Mouse (Mus musculus) kidney, postnatal 0 days (tissue): ENCODE measurements around the gene Hemk1. TPM values are rescaled to one million over a fixed set of nuclear protein-coding genes. Genes with fewer than 3 reads are reported as not detected.

ENCODE experiments used
- ATAC-seq: fragments of 200-750 bp; cut with Nextera tagmentation; replicated peaks from 2 replicates; pipeline ENCODE4 v1.8.0; 2017; ENCODE audit warnings: low read depth, moderate number of reproducible peaks, moderate TSS enrichment, moderate library complexity; ENCODE audit not compliant: low FRiP score
- DNase-seq: peaks from one replicate; pipeline ENCODE4 v3.0.0-alpha.2; 2016; ENCODE audit warnings: low spot score
- H3K27ac ChIP-seq: fragments of 300-500 bp; sonication (generic); 2 replicates; pipeline ENCODE4 v1.5.1; 2014; ENCODE audit warnings: mild to moderate bottlenecking
- H3K27me3 ChIP-seq: fragments of 300-500 bp; sonication (generic); 2 replicates; pipeline ENCODE4 v1.6.1; 2014; ENCODE audit warnings: low read length, mixed read lengths; ENCODE audit not compliant: insufficient read depth
- H3K36me3 ChIP-seq: fragments of 300-500 bp; sonication (generic); 2 replicates; pipeline ENCODE4 v1.6.1; 2014; ENCODE audit warnings: low read length, mixed read lengths; ENCODE audit not compliant: insufficient read depth
- H3K4me1 ChIP-seq: fragments of 300-500 bp; sonication (generic); replicated peaks from 2 replicates; pipeline ENCODE4 v1.6.1; 2014; ENCODE audit warnings: antibody characterized with exemption, low read length, mixed read lengths; ENCODE audit not compliant: insufficient read depth
- H3K4me2 ChIP-seq: fragments of 300-500 bp; sonication (generic); 2 replicates; pipeline ENCODE4 v1.6.1; 2014; ENCODE audit warnings: mild to moderate bottlenecking, low read length, moderate library complexity, mixed read lengths
- H3K4me3 ChIP-seq: fragments of 300-500 bp; sonication (generic); replicated peaks from 2 replicates; pipeline ENCODE4 v1.5.1; 2014; ENCODE audit warnings: low read depth, low read length
- H3K9ac ChIP-seq: fragments of 300-500 bp; sonication (generic); 2 replicates; pipeline ENCODE4 v1.6.1; 2014; ENCODE audit warnings: low read depth, low read length
- H3K9me3 ChIP-seq: fragments of 300-500 bp; sonication (generic); replicated peaks from 2 replicates; pipeline ENCODE4 v1.6.1; 2016; ENCODE audit warnings: low read length, inconsistent platforms, mixed read lengths
- CTCF ChIP-seq: IDR thresholded peaks from 2 replicates; pipeline ENCODE4 v1.5.1; 2016; ENCODE audit warnings: antibody characterized with exemption, low read depth, mild to moderate bottlenecking, moderate library complexity
- WGBS: fragments of 180-500 bp; shearing (Covaris S2); extraction: QIAGEN DNeasy Blood & Tissue Kit; methylation state at CpG from one replicate; pipeline ENCODE4 v1.1.7; 2014; 5-methylcytosine and 5-hydroxymethylcytosine counted together
- polyA plus RNA-seq: library from polyadenylated mRNA; unstranded; fragments of >200 nt; fragmentation: Nextera tagmentation; extraction: Ambion mirVana; gene quantifications from 2 replicates; pipeline ENCODE4 v1.2.1, GENCODE M21; 2015

Gene Hemk1
- polyA plus RNA-seq, 1 experiment from 2014 or later = 10.1 TPM

- no peaks in the 10 kb centered on the region for H3K27me3 ChIP-seq
- peak; percentile 71 for ATAC-seq
- no peaks in the 10 kb centered on the region for H3K36me3 ChIP-seq
- peak overlapping the region; percentile 31; the same call in 1 of the 2 replicates for H3K4me2 ChIP-seq
- H3K9ac ChIP-seq = 0 out of 2 replicates have a peak overlapping the region, but pooled peaks have one; percentile 23
- peak overlapping the region; percentile 66; the same call in 1 of the 2 replicates for H3K27ac ChIP-seq
- DNase-seq = peak; percentile 71
- no peaks in the 10 kb centered on the region for H3K9me3 ChIP-seq
- peak; percentile 32; the same call in 1 of the 2 replicates for TF ChIP-seq CTCF
- 25% methylated on average over 16 of the region's 16 CpGs for WGBS
- 0 out of 2 replicates have a peak overlapping the region, but pooled peaks have one; percentile 9 for H3K4me3 ChIP-seq
- H3K4me1 ChIP-seq = peaks cover 14% of the 10 kb centered on the region
Observed at GRCm38 (mm10) chr9:107279378-107280321, 58.5 kb downstream of the Hemk1 start.

DNA sequence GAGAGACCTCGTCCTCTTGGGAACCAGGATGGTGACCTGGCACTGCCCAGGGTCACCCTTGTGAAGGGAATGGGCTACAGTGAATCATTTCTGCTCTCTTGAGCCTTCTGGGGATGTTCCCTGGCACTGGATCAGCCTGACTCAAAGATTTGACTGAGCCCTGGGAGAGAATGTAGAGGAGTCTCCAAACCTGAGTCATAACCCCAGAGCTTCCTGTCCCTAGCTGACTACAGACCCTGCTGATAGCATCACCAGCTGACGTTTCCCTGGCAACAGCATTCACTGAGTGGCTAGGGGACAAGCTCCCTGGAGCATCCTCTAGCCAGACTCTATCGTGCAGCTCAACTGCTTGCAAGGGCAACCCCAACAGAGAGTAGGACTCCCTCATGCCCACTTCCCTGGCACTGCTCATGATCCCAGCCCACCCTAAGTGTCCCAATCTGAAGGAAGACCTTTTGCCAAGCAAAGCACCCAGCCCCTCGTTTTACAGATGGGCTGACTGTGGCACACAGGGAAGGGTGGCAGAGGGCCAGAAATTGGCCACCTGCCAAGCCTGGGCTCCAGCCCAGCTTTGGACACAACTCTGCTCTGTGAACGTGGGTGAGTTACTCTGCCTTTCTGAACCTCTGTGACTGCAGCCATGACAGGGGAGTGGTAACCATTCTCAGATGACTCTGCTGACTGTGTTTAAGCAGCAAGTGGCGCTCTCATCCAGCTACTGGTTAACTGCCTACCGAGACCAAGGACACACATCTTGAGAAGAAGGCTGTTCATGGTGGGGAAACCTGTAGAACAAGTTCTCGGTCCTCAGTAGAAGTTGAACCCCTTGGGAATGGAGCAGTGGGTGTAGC is 59.4 kb downstream of the Hemk1 start:
- no peaks in the 10 kb centered on the region for H3K36me3 ChIP-seq
- no peak overlapping the region for H3K4me3 ChIP-seq
- H3K4me2 ChIP-seq = no peak overlapping the region
- no peak for DNase-seq
- H3K27me3 ChIP-seq = no peaks in the 10 kb centered on the region
- H3K9ac ChIP-seq = no peak overlapping the region
- H3K4me1 ChIP-seq = peaks cover 14% of the 10 kb centered on the region
- peak; percentile 30; the same call in 1 of the 2 replicates for TF ChIP-seq CTCF
- ATAC-seq = no peak; the same call in 1 of the 2 replicates
- no peaks in the 10 kb centered on the region for H3K9me3 ChIP-seq
- H3K27ac ChIP-seq = no peak overlapping the region
- 55% methylated on average over 8 of the region's 8 CpGs for WGBS

DNA sequence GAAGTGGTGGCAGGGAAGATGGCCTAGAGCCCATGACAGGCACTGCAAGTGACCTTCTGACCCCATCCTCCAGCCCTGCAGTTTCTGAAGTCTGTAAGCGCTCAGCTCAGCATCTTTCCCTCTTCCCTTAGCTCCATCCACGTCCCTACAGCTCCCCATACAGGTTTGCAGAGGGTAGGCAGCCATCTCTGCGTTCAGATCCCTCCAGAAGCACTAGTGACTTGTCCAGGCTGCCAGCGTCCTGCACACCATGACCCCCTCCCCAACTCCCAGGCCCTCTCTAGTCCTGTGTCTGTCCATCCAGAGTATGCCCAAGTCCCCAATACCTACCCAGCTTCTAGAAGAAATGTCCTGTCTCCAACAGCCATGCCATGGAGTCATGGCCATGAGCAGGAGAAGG is 60.0 kb downstream of the Hemk1 start:
- Histone ChIP-seq H3K4me3 (no peak overlapping the region), H3K4me2 (no peak overlapping the region), H3K27me3 (no peaks in the 10 kb centered on the region), H3K9me3 (no peaks in the 10 kb centered on the region), H3K4me1 (peaks cover 14% of the 10 kb centered on the region), H3K36me3 (no peaks in the 10 kb centered on the region), H3K27ac (no peak overlapping the region), H3K9ac (no peak overlapping the region)
- TF ChIP-seq CTCF = no peak
- ATAC-seq = no peak
- WGBS = 70% methylated on average over 4 of the region's 4 CpGs
- DNase-seq = no peak

- DNase-seq = no peak
- Histone ChIP-seq H3K4me3 (no peak overlapping the region), H3K9me3 (no peaks in the 10 kb centered on the region), H3K4me1 (peaks cover 14% of the 10 kb centered on the region), H3K27me3 (no peaks in the 10 kb centered on the region), H3K4me2 (no peak overlapping the region), H3K9ac (no peak overlapping the region), H3K36me3 (no peaks in the 10 kb centered on the region), H3K27ac (no peak overlapping the region)
- ATAC-seq = no peak
- TF ChIP-seq CTCF = no peak
- 83% methylated on average over 7 of the region's 7 CpGs for WGBS
Observed at GRCm38 (mm10) chr9:107277603-107278002, 60.5 kb downstream of the Hemk1 start.

Other genes with a start within 250 kb of the Hemk1 start
- gene Dock3, start 106.4 kb downstream of the Hemk1 start, polyA plus RNA-seq = 0.20 and 0.37 TPM in 2 replicates
- gene Mapkapk3, start 48.5 kb downstream of the Hemk1 start, polyA plus RNA-seq = 13.4 and 14.0 TPM in 2 replicates
- gene Cish, start 42.3 kb downstream of the Hemk1 start, polyA plus RNA-seq = 26.2 and 30.5 TPM in 2 replicates
- gene 6430571L13Rik, start 2.3 kb upstream of the Hemk1 start, polyA plus RNA-seq = 2.0 and 2.2 TPM in 2 replicates
- 0.64 TPM in 2 replicates for gene Cacna2d2, start 61.3 kb upstream of the Hemk1 start, polyA plus RNA-seq
- gene Tmem115, start 195.6 kb upstream of the Hemk1 start, polyA plus RNA-seq = 53.2 and 54.7 TPM in 2 replicates
- 50.1 and 53.9 TPM in 2 replicates for gene Cyb561d2, start 203.8 kb upstream of the Hemk1 start, polyA plus RNA-seq
- gene Nprl2, start 203.9 kb upstream of the Hemk1 start, polyA plus RNA-seq = 43.8 and 45.5 TPM in 2 replicates
- 6.7 and 7.9 TPM in 2 replicates for gene Zmynd10, start 208.9 kb upstream of the Hemk1 start, polyA plus RNA-seq
- 49.8 and 53.6 TPM in 2 replicates for gene Rassf1, start 213.2 kb upstream of the Hemk1 start, polyA plus RNA-seq
- gene Tusc2, start 224.9 kb upstream of the Hemk1 start, polyA plus RNA-seq = 52.1 and 53.0 TPM in 2 replicates
- 87.7 and 88.8 TPM in 2 replicates for gene Hyal2, start 229.6 kb upstream of the Hemk1 start, polyA plus RNA-seq
- gene Hyal1, start 238.6 kb upstream of the Hemk1 start, polyA plus RNA-seq = 5.0 and 6.0 TPM in 2 replicates
- 20.3 and 22.3 TPM in 2 replicates for gene Naa80, start 240.5 kb upstream of the Hemk1 start, polyA plus RNA-seq
- 1.3 and 2.0 TPM in 2 replicates for gene Hyal3, start 242.5 kb upstream of the Hemk1 start, polyA plus RNA-seq
- 28.9 and 29.9 TPM in 2 replicates for gene Ifrd2, start 249.3 kb upstream of the Hemk1 start, polyA plus RNA-seq